Mouse (Mus musculus): ENCODE results near the gene Rcc1.
A peak's percentile ranks its signal among the peaks of the same experiment; 100 is the strongest.

Rcc1 gene

DNA sequence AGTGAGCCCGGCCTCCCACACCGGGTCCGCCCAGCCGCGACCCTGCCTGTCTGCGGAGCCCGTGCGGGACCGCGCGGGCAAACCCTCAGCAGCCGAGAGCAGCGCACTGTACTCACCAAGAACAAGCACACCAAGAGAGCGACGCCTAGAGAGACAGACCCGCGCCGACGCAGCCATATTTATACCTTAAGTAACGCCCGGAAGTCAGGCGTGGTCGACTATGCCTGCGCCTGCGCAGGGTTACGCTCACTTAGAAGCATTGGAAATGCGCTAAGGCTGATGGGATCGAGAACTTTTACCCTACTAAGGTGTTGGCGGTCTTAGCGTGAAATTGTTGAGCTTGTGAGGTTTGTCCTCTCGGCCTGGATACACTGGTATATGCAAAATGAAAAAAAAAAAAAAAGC, at the start of gene Rcc1:
TSS of gene Rcc1 (minus strand) at position 125 of the 405 bp plus-strand sequence.
- DNase-seq (ENCODE audit: low read depth, low spot score): peak; percentile 95

DNA sequence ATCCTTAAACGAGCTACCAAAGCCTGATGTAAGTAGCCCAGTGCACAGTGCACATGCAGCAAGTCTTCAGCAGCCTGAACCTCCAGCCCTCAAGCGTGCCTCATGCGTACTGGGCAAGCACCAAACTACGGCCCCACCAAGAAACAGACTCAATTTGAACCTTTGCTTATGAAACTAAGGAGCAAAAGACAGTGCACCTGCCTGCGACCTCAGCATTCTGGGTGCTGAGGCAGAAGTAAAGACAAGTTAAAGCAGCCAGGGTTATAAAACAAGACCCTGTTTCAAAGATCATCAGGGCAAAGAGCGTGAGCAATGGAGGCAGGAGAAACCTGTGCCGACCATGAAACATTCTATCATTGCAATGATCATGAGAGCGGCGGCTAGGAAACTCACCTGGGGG, 47.6 kb upstream of the Rcc1 start:
- no peak for DNase-seq (ENCODE audit: low read depth, low spot score)

DNA sequence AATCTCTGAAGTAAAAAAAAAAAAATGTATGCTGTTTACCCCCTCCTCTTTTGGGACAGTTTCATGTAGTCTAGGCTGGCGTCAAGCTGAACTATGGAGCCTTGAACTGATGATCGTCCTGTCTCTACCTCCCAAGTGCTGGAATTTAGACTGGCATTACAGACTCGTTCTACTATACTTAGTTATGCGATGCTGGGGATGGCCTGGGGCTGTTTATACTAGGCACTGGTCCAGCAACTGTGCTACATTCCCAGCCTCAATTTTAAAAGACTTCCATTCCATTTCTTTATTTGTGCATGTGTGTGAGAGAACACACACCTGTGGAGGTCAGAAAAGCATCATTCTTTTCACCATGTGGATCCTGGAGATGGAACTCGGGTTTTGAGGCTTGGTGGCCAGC, 45.5 kb upstream of the Rcc1 start:
- DNase-seq (ENCODE audit: low read depth, low spot score): no peak

DNA sequence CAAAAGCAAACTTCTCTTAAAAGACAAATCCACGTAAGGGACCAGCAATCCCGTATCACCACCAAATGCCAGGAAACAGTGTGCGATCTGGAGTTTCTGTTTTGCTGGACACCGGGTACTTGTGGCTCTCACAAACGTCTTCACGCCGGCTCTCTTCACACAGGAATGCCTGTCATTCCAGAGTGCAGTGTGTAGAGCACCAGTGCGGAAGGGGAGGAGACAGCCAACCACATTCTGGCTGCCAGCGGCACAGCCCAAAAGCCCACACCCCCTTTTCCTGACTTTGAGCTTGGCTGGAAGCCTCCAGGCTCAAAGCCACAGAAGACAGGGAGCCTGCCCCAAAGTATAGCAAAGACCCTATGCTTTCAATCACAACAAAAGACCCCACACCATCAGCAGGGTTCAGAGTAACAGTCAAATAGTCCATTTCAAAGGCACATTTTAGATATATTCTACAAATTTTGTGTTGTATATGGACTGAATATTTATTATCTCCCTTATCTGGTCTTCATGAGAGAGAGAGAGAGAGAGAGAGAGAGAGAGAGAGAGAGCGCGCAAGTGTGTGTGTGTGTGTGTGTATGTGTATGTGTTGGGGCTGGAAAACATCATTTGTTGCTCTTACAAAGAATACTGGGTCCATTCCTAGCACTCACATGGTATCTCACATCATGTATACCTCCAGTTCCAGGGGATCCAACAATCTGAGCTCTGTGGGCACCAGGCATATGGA, 44.8 kb upstream of the Rcc1 start:
- DNase-seq (ENCODE audit: low read depth, low spot score): peak; percentile 46

DNA sequence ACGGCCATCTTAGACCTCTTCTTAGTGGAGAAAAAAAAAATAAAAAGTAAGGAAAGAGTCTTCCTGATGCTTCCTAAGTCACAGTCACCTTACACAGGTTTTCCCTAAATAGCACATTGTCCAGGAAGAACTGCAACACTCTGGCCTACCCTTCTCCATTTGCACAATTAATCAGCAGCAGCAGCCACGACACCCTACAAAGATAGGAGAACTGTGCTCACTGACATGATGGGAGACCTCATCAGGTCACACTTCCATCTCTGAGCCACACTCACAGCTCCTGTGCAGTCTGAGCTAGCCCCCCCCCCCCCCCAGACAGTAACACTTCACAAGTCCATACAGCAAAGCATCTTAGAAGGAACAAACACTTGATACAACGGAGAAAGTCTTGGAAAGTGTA, 43.7 kb upstream of the Rcc1 start:
- no peak for DNase-seq (ENCODE audit: low read depth, low spot score)

DNA sequence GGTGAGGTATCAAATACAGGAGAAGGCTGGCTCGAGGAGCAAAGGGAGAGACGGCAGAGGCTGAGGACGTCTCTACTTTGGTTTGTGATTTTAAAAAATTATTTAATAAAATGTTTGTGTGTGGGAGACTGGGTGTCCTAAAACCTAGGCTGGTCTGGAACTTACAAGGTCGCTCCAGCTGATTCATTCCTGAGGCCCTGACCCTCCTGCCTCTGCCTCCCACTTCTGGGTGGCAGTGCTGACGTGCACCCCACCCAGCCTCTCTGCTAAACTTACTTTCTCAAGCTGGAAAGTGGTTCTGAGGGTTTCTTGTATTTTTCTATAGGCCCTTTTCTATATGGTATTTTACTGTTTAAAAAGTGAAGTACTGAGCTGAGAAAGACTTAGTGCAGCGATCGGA, 42.8 kb upstream of the Rcc1 start:
- no peak for DNase-seq (ENCODE audit: low read depth, low spot score)

DNA sequence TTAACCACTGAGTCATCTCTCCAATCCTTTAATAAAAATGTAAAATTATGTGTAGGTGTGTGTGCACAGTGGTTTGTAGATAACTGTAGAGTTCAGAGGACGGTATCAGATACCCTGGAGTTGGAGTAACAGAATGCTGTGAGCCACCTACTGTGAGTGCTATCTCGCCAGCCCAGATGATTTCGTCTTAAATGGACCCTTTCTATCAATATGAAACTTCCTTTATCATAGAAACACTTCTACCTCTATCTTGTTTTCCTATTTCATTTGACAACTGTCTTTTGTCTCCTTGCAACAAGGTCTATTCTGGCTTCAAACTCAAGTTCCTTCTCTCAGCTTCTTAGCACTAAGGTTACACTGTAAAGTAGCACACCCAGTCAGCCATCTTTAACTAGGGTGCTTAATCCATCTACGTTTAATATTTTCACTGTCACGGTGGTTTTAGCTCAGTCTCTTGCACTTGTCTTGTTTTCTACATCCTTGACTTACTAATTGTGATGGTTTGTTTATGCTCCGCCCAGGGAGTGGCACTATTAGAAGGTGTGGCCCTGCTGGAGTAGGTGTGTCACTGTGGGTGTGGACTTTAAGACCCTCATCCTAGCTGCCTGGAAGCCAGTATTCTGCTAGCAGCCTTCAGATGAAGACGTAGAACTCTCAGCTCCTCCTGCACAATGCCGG, 37.8 kb upstream of the Rcc1 start:
- DNase-seq (ENCODE audit: low read depth, low spot score): no peak

DNA sequence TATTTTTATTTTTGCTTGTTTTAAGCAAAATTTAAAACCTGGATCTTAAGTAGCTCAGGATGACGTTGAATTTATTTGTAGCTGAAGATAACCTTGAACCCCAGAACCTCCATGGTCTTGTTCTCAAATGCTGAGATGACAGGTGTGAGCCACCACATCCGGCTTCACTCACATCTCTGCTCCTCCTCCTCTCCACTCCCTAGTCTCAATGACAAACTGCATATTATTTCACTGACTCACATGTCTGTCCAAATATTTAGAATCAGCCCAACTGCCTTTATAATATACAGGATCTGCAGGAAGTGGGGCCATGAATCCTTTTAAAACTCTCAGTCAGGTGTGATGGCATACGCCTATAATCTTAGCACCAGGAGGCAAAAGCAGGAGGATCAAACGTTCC, 35.9 kb upstream of the Rcc1 start:
- DNase-seq (ENCODE audit: low read depth, low spot score): no peak

DNA sequence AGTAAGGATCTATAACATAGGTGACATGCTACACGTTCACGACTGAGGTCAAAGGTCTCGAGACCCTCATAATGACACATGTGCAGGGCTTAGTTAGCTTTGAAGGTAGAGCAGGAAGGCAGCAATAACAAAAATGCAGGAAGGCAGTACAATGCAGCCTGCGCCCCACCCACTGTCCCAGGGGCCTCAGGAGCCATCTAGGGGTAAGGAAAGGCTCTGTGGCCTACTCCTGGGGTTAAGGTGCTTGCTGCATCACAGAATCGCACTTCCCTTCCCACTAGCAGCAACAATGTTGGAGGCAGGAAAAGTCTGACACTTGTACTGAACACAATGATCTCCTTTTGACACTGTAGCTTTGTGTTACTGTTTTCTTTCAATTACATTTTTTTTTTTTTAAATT, 34.2 kb upstream of the Rcc1 start:
- DNase-seq (ENCODE audit: low read depth, low spot score): no peak

DNA sequence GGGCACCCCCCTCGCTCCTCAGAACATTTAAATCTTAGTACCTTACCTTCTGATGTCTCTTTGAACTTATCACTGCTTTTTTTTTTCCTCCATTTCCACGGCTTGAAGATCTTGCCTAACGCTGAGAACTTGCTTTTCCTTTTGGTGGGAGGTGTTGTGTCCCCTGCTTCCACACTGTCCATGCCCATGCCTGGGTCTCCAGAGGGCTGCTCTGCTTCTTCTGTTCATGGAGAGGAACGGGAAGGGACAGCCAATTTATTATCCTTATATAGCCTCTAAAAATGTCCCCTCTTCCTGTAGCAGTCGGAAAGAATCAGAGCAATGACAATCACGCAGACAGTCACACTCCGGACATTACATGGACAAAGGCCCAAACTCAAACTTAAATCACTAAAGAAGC, 33.4 kb upstream of the Rcc1 start:
- no peak for DNase-seq (ENCODE audit: low read depth, low spot score)

DNA sequence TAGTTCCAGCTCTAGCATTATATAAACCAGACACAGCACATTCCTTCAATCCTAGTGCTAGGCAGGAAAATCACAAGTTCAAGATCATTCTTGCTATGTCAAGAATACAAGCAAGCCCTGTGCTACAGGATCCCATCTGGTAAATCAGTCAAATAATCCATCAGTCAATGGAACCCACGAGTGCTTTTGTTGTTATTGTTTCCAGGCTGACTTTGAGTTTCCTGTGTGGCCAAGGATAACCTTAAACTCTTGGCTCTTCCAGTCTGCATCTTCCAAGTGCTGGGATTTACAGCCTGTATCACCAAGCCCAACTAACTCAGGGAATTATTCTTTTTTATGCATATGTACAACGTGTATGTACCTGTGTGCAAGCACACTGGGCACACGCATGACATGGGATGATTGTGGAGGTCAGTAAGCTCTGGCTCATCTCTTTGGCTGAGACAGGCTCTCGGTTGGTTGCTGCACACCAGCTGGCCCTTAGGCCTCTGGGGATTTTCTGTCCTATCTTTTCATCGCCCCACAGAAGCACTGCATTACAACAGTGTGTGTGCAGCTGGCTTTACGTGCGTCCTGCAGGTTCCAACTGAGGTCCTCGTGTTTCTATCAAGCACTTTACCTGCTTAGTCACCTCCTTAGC, 32.5 kb upstream of the Rcc1 start:
- DNase-seq (ENCODE audit: low read depth, low spot score): no peak

DNA sequence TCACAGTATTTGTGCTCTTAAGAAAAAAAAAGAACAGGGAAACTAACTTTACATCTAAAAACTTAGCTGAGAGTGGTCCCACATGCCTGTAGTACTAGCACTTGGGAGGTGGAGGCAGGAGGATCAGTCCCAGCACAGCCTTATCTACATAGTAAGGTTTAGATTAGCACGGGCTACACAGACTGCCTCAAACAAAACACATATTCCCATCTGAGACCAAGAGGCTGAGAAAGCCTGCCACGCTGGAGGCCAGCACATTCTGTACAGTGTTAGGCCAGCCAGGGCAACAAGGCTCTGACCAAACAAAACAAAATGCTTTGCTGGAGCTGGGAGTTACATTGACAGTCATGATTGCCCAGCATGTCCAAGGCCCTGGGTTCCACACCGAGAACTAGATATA, 30.1 kb upstream of the Rcc1 start:
- no peak for DNase-seq (ENCODE audit: low read depth, low spot score)

DNA sequence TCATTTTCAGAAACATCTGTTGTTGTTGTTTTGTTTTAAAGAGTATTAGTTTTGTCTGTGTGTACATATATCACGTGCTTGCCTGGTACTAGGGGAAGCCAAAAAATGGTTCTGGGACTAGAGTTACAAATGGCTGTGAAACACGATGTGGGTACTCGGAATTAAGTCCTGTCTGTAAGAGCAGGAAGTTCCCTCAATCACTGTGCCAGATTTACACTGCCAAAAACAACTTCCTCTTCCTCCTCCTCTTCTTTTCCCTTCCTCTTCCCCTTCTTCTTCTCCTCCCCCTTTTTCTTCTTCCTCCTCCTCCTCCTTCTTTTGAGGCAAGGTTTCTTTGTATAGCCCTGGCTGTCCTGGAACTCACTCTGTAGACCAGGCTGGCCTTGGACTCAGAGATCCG, 28.9 kb upstream of the Rcc1 start:
- DNase-seq (ENCODE audit: low read depth, low spot score): no peak

DNA sequence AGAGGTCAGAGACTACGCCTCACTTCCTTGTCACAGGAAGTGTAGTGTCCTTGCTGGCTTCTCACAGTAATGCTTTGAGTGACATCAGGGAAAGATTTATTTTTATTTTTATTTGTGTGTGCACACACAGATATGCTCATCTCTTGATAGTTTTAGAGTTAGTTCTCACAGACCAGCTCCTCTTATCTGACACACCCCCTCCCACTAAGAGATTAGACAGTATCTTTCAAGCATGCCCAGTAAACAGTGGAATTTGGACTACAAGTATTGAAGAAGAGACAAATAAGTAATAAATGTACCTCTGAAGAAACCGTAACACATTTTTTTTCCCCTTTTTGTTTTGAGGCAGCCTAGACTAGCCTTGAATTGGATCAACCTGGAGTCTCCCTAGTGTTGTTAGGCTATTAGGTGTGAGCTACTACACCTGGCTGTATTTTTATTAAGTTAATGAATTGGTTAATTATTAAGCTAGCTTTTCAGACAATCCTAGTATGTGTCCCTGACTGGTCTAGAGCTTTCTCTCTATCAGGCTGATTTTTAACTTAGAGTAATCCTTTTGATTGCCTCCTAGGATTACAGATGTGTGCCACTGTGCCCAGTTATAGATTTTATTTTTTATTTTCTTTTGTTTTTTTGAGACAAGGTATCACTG, 27.7 kb upstream of the Rcc1 start:
- no peak for DNase-seq (ENCODE audit: low read depth, low spot score)

DNA sequence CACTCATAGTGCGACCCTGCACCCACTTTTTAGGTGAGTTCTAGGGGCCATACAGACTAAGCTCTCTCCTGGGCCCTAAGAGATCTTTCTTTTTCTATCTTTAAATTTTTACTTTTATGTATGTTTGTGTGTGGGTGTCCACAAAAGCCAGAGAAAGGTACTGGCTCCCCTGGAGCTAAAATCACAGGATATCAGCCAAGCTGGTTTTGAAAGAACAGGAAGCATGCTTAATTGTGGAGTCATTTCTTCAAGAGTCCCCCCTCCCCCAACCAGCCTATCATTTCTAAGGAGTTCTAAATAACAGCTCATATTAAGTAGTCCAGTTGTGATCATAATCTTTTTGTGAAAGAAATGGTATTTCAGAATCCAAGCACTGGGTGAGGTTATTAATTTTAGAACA, 20.4 kb upstream of the Rcc1 start:
- no peak for DNase-seq (ENCODE audit: low read depth, low spot score)

DNA sequence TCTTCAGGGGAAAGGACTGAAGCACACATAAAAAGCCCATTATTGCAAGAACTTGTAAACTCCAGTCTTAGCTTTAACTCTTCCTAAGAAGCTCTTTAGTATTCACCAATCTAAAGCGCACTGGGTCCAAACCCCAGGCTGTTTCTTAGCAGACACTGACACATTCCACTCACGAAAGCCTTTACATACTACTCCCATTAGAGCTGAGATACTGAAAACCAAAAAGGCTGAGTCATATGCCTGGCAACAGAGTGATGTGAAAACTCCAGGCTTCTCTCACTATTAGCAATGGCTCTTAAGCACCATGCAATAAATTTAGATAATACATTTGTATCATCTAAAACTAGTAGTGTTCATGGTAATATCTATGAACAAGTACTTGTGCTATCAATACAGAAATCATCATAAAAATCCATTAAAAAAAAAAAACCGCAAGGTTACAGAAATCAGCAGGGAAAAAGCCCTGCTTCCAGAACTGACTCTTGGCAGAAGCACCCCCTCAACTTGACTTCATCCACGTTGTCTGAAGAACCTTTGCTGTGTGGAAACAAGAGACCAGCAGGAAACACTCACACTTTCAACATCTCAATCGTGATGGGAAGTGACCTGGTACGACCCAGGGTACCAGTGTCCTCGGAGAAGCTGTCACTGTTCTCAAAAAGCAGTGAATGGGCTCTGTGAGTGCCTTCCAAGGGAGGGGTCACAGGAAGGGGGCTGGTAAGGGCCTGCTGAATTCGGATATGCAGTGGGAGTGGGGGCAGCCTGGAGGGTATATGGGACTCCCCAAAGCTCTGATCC, 16.7 kb upstream of the Rcc1 start:
- no peak for DNase-seq (ENCODE audit: low read depth, low spot score)

DNA sequence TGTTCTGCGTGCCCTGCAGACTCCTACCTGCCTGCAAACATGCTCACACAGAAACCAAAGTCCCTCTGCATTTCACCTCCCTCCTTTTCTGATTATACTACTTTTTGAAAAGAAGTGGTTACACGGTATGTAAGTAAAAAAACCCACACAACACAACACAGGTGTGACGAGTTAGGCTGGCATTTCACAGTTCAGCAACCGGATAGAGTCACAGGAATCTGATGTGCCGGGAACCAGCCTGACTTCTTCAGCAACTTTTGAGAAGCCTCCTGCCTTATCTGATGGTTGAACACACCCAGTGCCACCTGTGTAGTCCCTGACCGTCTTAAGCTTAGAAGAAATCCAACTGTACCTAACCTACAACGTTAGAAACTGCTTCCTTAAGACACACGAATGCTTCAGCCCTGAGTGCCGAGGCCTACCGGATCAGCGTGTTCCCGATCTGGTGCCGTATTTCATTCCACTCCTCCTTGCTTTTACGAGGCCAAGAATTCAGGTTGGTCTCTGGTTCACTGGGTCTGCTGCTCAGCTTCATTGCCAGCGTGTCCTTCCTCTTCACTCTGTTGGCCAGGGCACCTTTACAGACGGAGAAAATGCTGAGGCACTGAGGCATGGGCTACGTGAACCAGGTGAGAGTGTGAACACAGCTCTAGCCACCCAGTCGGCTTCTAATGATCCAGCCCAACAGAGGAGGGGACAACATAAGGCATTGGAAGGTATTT, 14.2 kb upstream of the Rcc1 start:
- no peak for DNase-seq (ENCODE audit: low read depth, low spot score)

DNA sequence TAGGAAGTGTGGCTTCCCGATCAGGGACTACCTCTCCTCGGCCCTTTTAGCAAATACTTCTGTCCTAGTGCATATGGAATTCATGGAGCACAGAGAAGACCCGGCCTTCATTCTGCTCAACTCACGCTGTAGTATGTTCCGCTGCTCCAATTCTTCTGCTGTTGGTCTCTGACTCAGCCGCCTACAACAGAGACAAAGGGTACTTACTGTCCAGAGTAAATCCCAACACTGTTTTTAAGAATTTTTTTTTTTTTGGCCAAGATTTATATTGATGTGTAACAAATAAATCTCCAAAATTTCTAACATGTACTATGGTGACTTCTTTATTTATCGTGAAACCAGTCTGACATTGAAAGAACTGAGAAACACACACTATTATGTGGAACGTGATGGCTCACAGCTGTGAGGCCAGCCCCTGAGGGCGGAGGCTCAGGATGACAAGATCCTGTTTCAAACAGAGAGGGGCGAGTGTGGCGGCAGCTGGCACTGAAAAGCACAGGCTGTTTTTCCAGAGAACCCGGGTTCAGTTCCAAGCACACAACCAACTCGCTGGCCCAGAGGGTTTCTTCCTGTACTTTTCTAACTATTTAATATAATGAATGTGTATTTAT, 12.2 kb upstream of the Rcc1 start:
- DNase-seq (ENCODE audit: low read depth, low spot score): no peak

DNA sequence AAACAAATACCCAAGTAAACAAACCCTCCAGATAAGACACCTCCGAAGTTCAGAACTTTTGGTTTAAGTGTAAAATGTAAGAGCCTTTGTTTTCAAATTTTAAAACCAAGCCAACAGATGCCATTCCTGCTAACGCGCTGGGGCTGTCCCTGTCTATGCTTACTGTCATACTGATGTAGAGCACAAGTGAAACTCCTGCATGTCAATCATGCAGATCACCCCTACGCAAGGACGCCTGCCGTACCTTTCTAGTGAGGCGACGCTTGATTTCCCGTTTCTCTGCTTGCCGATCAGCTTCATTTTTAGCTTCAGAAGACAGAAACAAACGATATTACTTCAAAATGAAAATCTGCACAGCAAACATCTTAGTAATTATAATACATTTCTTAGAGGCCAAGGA, 10.1 kb upstream of the Rcc1 start:
- DNase-seq (ENCODE audit: low read depth, low spot score): no peak

DNA sequence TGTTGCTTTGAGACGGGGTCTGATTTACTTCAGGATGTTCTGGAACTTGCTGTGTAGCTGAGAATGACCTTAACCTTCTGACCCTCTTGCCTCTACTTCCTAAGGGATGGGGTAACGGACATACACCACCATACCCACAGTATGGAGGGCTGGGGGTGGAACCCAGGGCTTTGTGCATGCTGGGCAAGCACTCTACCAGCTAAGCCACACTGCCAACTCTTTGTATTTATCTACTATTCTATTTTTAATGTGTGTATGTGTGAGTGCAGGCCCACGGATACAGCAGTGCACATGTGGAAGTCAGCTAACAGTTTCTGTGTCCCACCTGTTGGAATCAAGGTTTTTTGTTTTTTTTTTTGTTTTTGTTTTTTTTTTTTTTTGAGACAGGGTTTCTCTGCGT, 6.1 kb upstream of the Rcc1 start:
- DNase-seq (ENCODE audit: low read depth, low spot score): no peak

DNA sequence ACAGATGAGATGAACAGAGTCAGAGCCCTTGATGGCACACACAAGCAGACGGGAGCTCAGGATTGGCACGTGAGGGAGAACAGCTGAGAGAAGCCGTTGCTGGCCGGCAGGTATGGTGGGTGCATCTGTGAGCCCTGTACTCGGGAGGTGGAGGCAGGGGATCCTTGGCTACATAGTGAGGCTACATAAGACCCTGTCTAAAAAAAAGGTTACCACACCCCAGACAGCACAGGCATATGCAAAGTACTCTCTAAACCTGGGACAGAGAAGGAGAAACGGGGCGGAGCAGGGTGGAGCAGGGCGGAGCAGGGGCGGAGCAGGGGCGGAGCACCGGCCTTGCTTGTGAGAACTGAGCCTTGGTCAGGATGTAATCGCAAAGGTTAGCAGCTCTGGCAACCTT, 2.8 kb upstream of the Rcc1 start:
- DNase-seq (ENCODE audit: low read depth, low spot score): no peak
